Mouse (Mus musculus): ENCODE measurements around the gene Aktip. TPM values are rescaled to one million over a fixed set of nuclear protein-coding genes. Genes with fewer than 3 reads are reported as not detected.

Aktip gene
- total and polyA plus RNA-seq, 3 experiments, result 9.3 to 13.4 (median 13.3) TPM

- Histone ChIP-seq H3K27me3 (replicated peaks) (no peaks in the 10 kb centered on the region), H3K4me2 (ENCODE audit: insufficient read depth, low read depth, poor library complexity, severe bottlenecking) (no peak overlapping the region), H3K9ac (ENCODE audit: insufficient read depth, low read depth) (no peak overlapping the region), H3K4me1 (ENCODE audit: control insufficient read depth in 1 of 2, insufficient read depth in 2 of 2) (peaks cover 0 to 2% of the 10 kb centered on the region in 2 experiments; a peak in 1 of 4 replicates), H3K27ac (ENCODE audit: insufficient read depth, low read depth) (no peak overlapping the region), H3K9me3 (replicated peaks; ENCODE audit: low read length) (no peaks in the 10 kb centered on the region), H3K4me3 (replicated peaks in 1 of 3; ENCODE audit: low read depth in 2 of 3, low read length in 2 of 3, poor library complexity in 1 of 3) (no peak overlapping the region), H3K79me2 (replicated peaks; ENCODE audit: control insufficient read depth, extremely low read depth, insufficient read depth, poor library complexity, severe bottlenecking) (no peaks in the 10 kb centered on the region), H3K36me3 (replicated peaks in 1 of 2; ENCODE audit: control insufficient read depth in 1 of 2, insufficient read depth in 1 of 2, low read length in 1 of 2) (no peaks in the 10 kb centered on the region)
- dilution Hi-C loops (cut with MboI; ENCODE audit: extremely low pct_ligation_motif_present, extremely low pct_unique_long_range_greater_than_20kb, low sequenced_read_pairs) (no loop called here), in situ Hi-C loops (cut with MboI; ENCODE audit: low pct_ligation_motif_present, low pct_unique_long_range_greater_than_20kb, low sequenced_read_pairs) (no loop called here)
- DNase-seq (ENCODE audit: extremely low read depth), result no peak
- TF ChIP-seq ZMIZ1 (IDR thresholded peaks at IDR 0.05; ENCODE audit: low read depth, low read length) (no peak), CTCF (conservative IDR thresholded peaks at IDR 0.05 in 1 of 2, IDR thresholded peaks at IDR 0.05 in 1 of 2; ENCODE audit: low read depth in 2 of 2, low read length in 2 of 2) (peak in 1 of 2 experiments; percentile 30; a peak in 2 of 4 replicates)
Observed at GRCm38 (mm10) chr8:91201184-91201583, 1.4 kb upstream of the Aktip start.

GRCm38 (mm10) chr8:91198036-91198435 lies 1.7 kb downstream of the Aktip start:
- no peaks in the 10 kb centered on the region for H3K79me2 ChIP-seq (replicated peaks; ENCODE audit: control insufficient read depth, extremely low read depth, insufficient read depth, poor library complexity, severe bottlenecking)

GRCm38 (mm10) chr8:91197233-91197632 lies 2.5 kb downstream of the Aktip start:
- H3K36me3 ChIP-seq (replicated peaks in 1 of 2; ENCODE audit: control insufficient read depth in 1 of 2, insufficient read depth in 1 of 2, low read length in 1 of 2), result no peaks in the 10 kb centered on the region
- H3K9me3 ChIP-seq (replicated peaks; ENCODE audit: low read length), result no peaks in the 10 kb centered on the region
- no peak for DNase-seq (ENCODE audit: extremely low read depth)
- TF ChIP-seq NRF1 (IDR thresholded peaks at IDR 0.05; ENCODE audit: low read depth, low read length), result no peak
- no peak for TF ChIP-seq CHD1 (IDR thresholded peaks at IDR 0.05; ENCODE audit: low read depth, low read length)
- no peak for TF ChIP-seq MXI1 (IDR thresholded peaks at IDR 0.05; ENCODE audit: low read depth, low read length)
- no peak for TF ChIP-seq EP300 (IDR thresholded peaks at IDR 0.05; ENCODE audit: low read length)
- no peak for TF ChIP-seq JUND (conservative IDR thresholded peaks at IDR 0.05; ENCODE audit: low read depth, low read length)
- TF ChIP-seq MAZ (IDR thresholded peaks at IDR 0.05; ENCODE audit: low read depth, low read length), result no peak
- no peak for TF ChIP-seq ZNF384 (IDR thresholded peaks at IDR 0.05; ENCODE audit: low read depth, low read length)
- TF ChIP-seq KAT2A (IDR thresholded peaks at IDR 0.05; ENCODE audit: insufficient replicate concordance, low read length), result no peak
- TF ChIP-seq ZKSCAN1 (IDR thresholded peaks at IDR 0.05; ENCODE audit: borderline replicate concordance, low read depth, low read length), result no peak
- TF ChIP-seq ZC3H11A (IDR thresholded peaks at IDR 0.05; ENCODE audit: low read depth, low read length), result no peak
- no peak for TF ChIP-seq POLR2A (IDR thresholded peaks at IDR 0.05; ENCODE audit: low read depth, low read length)
- no peak for TF ChIP-seq ZMIZ1 (IDR thresholded peaks at IDR 0.05; ENCODE audit: low read depth, low read length)
- no peak for TF ChIP-seq NELFE (IDR thresholded peaks at IDR 0.05; ENCODE audit: low read depth, low read length)
- TF ChIP-seq IRF4 (IDR thresholded peaks at IDR 0.05; ENCODE audit: low read depth, low read length), result no peak
- TF ChIP-seq TBP (conservative IDR thresholded peaks at IDR 0.05; ENCODE audit: low read depth, low read length), result no peak
- H3K4me2 ChIP-seq (ENCODE audit: insufficient read depth, low read depth, poor library complexity, severe bottlenecking), result no peak overlapping the region
- no peak overlapping the region for H3K27ac ChIP-seq (ENCODE audit: insufficient read depth, low read depth)
- dilution Hi-C loops (cut with MboI; ENCODE audit: extremely low pct_ligation_motif_present, extremely low pct_unique_long_range_greater_than_20kb, low sequenced_read_pairs) (no loop called here), in situ Hi-C loops (cut with MboI; ENCODE audit: low pct_ligation_motif_present, low pct_unique_long_range_greater_than_20kb, low sequenced_read_pairs) (loop anchor here (25.0 kb wide), 1 partner anchor 1815 kb away; no protein-coding TSS in a partner anchor)
- H3K9ac ChIP-seq (ENCODE audit: insufficient read depth, low read depth), result no peak overlapping the region
- H3K79me2 ChIP-seq (replicated peaks; ENCODE audit: control insufficient read depth, extremely low read depth, insufficient read depth, poor library complexity, severe bottlenecking), result no peaks in the 10 kb centered on the region
- H3K27me3 ChIP-seq (replicated peaks), result peaks cover 7% of the 10 kb centered on the region
- H3K4me3 ChIP-seq (replicated peaks in 1 of 3; ENCODE audit: low read depth in 2 of 3, low read length in 2 of 3, poor library complexity in 1 of 3), result no peak overlapping the region
- peaks cover 0 to 2% of the 10 kb centered on the region in 2 experiments; a peak in 1 of 4 replicates for H3K4me1 ChIP-seq (ENCODE audit: control insufficient read depth in 1 of 2, insufficient read depth in 2 of 2)

More at GRCm38 (mm10) chr8:91198036-91198435, 1.7 kb downstream of the Aktip start:
- dilution Hi-C loops (cut with MboI; ENCODE audit: extremely low pct_ligation_motif_present, extremely low pct_unique_long_range_greater_than_20kb, low sequenced_read_pairs), result no loop called here
- DNase-seq (ENCODE audit: extremely low read depth), result no peak
- Histone ChIP-seq H3K4me2 (ENCODE audit: insufficient read depth, low read depth, poor library complexity, severe bottlenecking) (no peak overlapping the region), H3K4me3 (replicated peaks in 1 of 3; ENCODE audit: low read depth in 2 of 3, low read length in 2 of 3, poor library complexity in 1 of 3) (no peak overlapping the region), H3K27ac (ENCODE audit: insufficient read depth, low read depth) (no peak overlapping the region), H3K4me1 (ENCODE audit: control insufficient read depth in 1 of 2, insufficient read depth in 2 of 2) (peaks cover 0 to 2% of the 10 kb centered on the region in 2 experiments; a peak in 1 of 4 replicates), H3K9ac (ENCODE audit: insufficient read depth, low read depth) (no peak overlapping the region), H3K9me3 (replicated peaks; ENCODE audit: low read length) (no peaks in the 10 kb centered on the region), H3K27me3 (replicated peaks) (peaks cover 7% of the 10 kb centered on the region), H3K36me3 (replicated peaks in 1 of 2; ENCODE audit: control insufficient read depth in 1 of 2, insufficient read depth in 1 of 2, low read length in 1 of 2) (no peaks in the 10 kb centered on the region)
- TF ChIP-seq GABPA (IDR thresholded peaks at IDR 0.05; ENCODE audit: insufficient replicate concordance, low read depth, low read length) (no peak), ZMIZ1 (IDR thresholded peaks at IDR 0.05; ENCODE audit: low read depth, low read length) (no peak), MAZ (IDR thresholded peaks at IDR 0.05; ENCODE audit: low read depth, low read length) (no peak), CHD2 (IDR thresholded peaks at IDR 0.05; ENCODE audit: low read length) (no peak), RCOR1 (conservative IDR thresholded peaks at IDR 0.05; ENCODE audit: low read depth, low read length) (no peak), USF2 (conservative IDR thresholded peaks at IDR 0.05; ENCODE audit: low read depth, low read length) (no peak), POLR2A (IDR thresholded peaks at IDR 0.05; ENCODE audit: low read depth, low read length) (no peak), ETS1 (conservative IDR thresholded peaks at IDR 0.05; ENCODE audit: low read depth, low read length) (no peak), UBTF (IDR thresholded peaks at IDR 0.05; ENCODE audit: low read depth, low read length) (no peak), CTCF (conservative IDR thresholded peaks at IDR 0.05 in 1 of 2, IDR thresholded peaks at IDR 0.05 in 1 of 2; ENCODE audit: low read depth in 2 of 2, low read length in 2 of 2) (no peak), MEF2A (IDR thresholded peaks at IDR 0.05; ENCODE audit: borderline replicate concordance, low read depth, low read length) (no peak), EP300 (IDR thresholded peaks at IDR 0.05; ENCODE audit: low read length) (no peak), MXI1 (IDR thresholded peaks at IDR 0.05; ENCODE audit: low read depth, low read length) (no peak)
- in situ Hi-C loops (cut with MboI; ENCODE audit: low pct_ligation_motif_present, low pct_unique_long_range_greater_than_20kb, low sequenced_read_pairs), result loop anchor here (25.0 kb wide), 1 partner anchor 1814 kb away; no protein-coding TSS in a partner anchor
